Mouse (Mus musculus) T-cell, adult 2 months (primary cell): ENCODE results near the gene Tigar.

ENCODE experiments used
- DNase-seq: peaks from one replicate; pipeline ENCODE4 v3.0.0; 2022; ENCODE audit warnings: low spot score

Gene Tigar

DNA sequence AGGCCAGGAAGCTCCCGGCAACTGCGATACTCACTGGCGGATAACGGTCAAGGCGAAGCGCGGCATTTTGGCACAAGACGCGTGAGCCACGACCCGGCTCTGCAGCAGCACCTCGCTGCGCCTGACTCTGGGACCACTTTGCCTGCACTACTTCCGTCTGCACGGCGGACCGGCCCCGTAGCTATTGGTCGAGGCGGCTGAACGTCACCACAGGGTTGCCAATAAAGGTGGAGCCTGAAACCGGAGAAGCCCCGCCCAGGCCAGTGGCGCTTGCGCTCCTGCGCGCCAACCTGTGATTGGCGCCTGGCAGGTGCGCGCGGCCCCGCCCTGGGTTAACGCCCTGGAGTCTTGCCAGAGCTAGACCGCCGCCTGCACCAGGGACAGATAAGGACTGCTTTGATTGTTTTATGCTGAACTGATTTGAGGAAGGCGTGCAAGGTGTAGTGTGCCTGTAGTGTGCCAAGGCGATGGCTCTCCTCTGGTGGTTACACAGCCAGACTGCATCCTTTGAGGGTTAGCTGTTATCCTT lies at the start of gene Tigar:
Gene Tigar (minus strand): TSS at position 156 of the 529 bp plus-strand sequence.
- peak; percentile 98 for DNase-seq

DNA sequence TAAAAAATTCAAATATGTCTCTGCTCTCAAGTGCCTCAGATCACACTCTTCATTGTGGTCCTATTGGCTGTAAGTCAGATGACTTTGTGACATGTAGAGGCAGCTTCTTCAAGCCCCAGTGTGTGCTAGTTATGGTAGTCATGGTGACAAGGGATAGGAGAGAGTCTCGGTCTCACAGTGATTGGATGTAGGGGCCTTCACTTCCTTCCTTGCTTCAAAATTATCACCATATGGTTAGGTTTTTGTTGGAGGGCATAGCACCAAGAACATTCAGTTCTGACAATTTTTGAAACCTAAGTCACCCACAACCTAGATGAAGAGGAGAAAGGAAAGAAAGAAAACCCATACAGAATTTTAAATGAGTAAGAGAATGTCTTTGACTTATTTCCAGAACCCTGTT lies 48.0 kb upstream of the Tigar start:
- no peak for DNase-seq

DNA sequence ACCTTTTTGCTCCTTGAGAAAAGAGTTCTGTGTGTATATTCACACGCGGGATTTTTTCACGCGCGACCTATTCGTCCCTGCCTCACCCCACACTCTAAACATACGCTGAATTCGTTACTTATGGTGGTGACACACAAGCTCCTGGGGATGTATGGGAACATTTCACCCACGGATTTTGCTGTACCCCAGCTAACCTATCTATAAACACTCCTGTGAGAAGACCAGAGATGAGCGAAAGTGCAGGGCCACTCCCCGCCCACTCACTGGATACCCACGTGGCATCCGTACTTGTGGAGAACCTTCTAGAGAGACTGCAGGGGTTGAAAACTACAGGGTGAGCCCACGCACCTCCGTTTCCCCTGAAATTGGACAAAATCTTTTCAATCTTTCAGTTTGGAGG lies 46.1 kb upstream of the Tigar start:
- DNase-seq = peak; percentile 75

DNA sequence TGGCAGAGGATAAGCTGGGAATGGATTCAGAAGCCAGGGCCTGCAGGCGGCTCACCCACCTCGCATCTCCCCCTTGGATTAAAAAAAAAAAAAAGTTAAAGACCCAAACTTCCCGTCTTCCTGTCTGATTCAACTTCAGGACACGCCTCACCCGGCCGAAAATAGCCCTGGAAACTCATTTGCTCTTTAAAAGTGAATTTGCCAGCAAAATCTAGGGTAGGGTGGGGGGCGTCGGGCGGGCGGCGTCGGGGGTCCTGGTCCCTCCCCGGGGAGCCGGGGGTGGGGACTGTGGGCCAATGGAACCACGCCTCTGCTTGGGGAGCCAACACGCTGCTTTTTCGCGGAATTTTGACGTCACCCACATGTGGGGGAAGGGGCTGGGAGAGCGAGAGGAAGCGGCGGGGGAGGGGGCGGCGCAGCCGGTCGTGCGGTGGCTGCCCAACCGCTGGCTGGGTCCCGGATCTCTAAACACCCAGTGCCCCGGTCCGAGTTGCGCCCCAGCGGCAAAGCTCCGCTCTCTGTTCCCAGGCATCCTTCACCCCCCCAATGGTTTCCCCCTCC lies 45.4 kb upstream of the Tigar start:
- peak; percentile 75 for DNase-seq

DNA sequence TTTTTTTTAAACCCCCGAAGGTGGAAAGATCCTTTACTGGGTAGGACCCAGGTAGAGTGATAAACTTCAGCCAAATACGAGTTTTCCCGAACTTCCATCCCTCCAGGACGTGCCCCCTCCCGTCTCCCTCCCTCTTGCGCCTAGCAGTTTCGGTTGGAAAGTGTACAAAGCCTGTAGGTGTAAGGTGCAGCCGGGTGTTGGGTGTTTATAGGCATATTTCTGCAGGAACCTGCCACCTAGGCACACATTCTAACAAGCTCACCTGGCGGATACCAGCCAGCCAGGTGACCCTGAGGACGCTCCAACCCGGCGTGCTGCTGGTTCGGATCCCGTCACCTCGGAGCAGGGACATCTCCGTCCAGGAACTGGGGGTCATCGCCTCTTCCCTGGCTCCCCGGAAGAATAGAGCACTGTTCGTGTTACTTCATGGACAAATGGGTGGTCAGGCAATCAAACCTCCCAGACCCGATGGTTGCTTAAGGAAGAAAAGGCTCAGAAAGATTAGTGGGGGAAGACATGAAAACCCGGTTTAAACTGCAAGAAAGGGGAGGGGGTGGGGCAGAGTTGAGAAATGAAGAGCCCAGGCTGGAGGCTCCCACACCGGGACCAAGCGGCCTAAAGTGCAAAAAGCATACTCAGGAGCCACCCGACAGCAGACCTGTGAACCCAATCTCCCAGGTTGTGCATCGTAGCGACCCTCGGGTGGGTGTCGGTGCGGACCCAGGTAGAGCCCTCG lies 44.8 kb upstream of the Tigar start:
- peak; percentile 18 for DNase-seq

DNA sequence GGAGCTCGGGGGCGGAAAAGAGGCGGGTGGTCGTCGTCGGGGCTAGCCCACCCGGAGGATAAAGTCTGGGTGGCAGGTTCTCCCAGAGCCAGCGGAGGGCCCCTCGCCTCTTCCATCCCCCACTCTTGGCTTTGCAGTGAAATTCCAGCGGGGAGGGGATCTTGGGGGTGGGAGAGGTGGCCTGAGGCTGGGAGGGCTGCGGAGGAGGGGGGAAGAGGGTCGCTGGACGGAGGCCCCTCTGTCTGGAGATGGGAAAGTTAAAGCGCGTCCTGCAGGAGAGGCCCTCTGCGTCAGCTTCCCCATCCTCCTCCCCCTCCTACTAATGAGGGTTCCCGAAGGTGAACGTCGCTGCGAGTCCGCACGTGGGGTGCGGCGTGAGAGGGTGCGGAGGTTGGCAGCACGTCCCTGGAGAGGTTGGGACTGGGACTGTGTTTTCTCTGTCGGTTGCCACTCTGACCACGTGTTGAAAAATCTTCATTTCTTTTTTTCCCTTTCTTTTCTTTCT lies 44.0 kb upstream of the Tigar start:
- peak; percentile 45 for DNase-seq

DNA sequence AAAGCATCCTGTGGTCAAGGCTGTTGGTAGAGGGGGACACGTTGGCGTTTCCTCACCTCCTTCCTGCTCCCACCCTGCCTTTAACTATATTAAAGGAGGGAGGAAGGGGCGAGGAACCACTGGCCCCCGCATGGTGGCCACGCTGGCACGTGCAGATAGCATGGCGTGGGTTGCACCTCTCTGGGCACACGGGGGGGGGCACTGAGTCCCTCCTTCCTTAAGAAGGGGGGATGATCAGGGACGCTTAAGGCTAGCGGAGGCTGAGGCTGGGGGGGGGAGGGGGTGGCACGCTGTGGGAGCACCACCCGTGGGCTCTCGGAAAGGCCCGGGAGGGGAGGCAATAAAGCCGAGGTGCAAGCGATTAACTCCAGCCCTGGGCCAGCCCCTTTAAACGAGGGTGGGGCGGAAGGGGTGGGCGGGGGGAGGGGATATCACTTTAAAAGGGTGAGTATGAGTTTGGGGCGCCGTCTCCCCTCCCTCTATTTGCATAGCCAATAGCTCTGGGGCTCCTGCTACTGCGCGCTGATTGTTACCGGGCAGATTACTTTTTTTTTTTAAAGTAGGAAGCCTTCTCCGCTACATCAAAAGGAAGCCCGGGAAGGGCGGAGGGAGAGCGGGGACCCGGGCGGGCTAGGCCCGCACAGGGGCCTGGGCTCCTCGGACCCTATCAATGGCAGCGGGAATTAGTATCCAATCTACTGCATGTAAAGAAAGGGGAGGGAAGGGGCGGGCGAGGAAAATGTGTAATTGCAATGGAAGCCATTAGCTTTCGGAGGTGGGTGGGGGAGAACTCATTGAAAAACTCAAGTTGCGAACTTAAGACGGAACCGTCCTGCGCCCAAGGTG lies 43.0 kb upstream of the Tigar start, which contains the start of gene Ccnd2:
Gene Ccnd2 (minus strand): TSS at position 88 of the 846 bp plus-strand sequence.
- DNase-seq = peak; percentile 81

DNA sequence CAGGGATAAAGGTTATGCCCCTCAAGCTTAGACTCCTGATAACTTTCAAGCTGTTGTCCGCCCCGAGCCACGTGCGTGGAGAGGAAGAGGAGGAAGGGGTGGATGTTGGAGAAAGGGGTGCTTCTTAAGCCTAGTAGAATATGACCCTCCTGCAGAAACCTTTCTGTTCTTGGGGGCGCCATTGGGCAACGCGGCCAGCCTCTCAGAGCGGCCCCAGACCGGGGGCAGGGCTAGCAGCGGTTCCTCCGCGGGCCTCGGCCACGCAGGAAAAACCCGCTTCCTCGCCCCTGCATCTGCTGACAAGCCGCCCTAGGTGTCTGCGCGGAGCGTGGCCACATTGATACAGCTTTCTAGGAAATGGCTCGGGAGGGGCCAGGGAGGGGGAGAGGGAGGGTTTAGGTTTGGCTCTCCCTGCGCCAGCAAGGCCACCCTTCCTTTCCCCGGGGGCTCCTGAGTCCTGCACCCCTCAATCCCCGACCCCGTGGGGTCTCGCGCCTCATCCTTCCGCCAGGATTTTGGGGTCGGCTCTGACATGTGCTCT lies 42.3 kb upstream of the Tigar start:
- peak; percentile 75 for DNase-seq

DNA sequence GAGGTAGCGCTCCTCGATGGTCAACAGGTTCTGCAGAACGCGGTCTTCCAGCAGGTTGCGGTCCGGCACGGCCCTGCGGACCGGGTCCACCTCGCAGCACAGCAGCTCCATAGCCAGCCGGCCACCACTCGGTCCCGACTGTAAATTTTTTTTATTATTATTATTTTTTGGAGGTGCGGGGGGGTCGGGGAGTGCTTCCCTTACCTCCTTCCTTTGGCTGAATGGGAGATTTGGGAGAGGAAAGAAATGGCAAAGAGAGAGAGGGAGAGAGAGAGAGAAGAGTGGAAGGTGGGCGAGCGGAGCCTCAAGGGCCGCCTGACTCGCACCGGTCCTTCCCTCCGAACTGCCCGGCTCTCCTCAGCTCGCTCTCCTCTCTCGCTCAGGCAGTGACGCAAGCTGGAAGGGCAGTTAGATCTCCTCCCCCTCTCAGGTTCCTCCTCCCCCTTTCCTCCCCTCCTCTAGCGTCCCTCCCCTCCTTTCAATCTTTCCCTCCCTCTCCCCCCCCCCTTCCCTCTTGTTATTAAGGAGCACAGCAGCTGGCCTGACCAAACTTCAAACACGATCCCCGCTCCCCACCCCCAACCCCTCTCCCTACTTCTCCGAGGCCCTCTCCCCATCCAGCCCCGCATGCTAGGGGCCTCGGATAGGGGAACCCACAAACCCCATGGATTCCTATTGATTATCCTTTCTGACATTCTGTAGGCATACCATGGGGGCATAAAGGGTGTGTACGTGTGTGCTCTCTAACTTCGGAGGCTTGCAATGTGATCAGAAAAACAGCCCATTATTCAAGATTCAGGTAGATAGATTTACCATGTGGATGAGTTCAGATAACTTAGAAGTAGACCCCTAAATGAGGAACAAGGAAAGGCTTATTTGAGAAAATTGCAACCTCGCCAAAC lies 41.6 kb upstream of the Tigar start:
- DNase-seq = peak; percentile 67

DNA sequence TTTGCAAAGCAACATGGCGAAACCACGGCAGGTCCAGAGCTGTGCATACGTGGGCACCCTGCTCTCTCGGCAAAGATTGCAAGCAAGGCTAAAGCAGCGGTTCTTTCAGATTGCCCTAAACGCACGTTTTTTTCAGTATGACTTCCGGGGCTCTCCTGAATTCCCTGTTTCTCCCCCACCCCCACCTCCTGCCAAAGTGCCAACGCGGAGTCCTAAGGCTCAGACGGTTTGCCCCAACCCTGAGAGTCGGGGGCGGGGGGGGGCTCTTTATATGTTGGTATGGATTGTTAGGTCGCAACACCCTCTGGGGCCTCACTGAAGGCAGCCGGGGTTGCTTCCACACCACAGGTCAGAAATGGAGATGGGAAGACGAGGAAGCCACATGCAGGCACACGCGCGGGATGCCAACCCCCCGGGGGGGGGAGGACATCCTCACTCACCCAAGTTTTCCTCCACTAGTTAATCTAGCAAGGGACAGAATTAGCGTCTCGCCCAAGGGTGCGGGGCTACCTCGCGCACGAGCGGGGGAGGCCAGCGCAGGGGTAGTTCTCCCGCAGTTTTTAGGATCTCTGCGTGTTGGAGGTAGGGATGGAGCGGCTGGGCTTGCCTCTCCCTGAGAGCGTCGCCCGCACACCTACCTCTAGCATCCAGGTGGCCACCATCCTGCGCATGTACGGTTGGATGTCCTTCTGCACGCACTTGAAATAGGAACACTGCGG lies 40.7 kb upstream of the Tigar start:
- DNase-seq = no peak

DNA sequence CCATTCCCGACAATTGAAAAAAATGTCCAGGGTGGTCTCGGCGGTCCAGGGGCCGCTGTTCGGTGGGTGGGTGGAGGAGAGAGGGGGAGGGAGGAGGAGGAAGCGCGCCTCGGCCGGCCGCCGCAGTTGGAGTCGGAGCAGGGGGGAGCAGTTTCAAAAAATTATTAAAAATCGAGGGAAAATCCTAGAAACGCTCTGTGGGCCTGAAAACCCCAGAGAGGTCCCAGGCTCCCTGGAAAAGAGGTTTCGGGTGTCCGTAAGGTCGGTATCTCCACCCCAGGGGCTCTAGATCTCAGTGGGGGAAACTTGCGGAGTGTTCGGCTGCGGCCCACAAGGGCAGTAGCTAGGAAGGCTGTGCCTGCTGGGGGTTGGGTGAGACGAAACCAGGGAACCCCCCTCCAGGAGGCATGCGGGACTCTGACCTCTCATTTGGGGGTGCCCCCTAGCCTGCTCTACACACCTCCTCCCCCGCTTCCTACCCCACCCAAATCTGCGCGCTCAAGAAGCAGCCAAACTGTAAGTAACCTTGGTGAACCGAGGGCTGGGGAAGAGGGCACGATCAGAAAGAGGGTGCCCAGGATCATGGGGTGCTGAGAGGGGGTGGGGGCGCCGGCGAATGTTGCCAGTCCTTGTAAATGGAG lies 40.1 kb upstream of the Tigar start:
- DNase-seq = peak; percentile 47

DNA sequence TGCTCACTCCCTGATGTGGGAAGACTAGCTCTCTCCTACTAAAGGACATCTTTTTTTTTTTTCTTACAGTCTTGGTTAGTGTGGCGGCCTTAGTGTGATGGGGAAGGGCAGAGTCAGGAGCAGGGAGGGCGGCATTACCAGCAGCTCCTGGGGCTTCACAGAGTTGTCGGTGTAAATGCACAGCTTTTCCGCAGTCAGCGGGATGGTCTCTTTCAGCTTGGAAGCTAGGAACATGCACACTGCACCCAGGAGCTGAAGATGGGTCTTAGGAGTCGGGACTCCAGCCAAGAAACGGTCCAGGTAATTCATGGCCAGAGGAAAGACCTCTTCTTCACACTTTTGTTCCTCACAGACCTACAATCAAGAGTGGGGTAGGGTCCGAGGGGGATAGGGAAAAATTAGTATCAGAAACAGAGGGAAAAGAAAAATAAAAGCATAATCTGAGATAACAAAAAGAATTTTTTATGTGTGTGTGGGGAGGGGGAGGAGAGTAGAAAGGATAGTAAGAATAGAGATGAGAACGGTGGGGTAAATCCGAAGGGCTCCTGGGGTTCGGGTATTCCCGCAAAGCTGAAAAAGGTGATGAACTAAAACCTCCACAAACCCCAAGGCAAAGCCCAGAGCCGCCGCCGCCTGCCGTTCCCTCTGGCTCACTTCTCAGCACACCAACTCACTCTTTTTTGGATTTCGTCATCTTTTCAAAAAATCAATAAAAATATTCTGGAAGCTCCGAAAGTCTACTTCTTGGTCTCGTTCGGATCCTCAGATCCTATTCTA lies 39.4 kb upstream of the Tigar start:
- no peak for DNase-seq

DNA sequence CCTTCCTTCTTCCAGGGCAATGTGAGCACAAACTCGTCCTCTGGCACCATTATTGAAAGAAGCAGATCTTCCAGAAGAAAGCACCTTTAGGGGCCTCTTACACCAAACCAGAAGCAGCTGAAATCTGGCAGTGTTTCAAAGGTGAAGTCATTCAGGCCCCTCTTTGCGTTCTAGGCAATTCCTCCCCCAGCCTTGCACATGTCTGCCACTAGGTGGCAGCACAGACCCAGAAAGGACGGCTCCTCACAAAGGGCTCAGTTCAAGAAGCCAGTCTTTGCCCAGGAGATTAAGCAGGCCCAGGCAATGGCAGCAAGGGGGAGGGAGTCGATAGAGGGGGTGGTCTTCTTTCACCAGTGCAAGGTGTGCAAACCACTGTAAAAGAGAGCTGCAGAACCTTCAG lies 38.3 kb upstream of the Tigar start:
- peak; percentile 88 for DNase-seq

DNA sequence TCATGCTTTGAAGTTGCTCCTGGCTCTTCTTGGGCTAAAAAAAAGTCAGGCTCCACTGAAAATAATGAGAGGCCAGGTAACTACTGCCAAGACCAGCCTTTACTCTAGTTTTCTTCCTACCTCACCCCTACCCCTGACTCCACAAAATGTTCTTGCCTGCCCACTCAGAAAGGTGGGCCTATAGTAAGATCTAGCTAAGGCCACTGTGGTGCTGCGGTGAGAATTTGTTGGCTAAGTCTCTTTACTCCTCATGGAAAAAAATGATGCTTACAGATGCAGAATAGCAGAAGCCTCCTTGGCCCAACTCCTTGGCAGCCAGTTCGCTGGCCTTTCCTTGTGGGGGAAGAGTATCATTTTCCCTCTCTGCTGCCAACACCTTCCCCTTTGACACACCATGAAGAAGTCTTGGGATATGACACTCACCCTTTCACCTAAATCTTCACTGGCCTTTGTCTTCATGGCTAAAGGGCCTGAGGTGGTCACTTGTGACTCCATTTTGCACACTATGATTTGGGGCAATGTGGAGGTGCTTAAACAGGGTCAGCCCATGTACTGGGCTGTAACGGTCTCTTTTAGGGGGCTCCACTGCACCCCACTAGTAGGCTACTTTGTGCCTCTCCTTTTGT lies 37.1 kb upstream of the Tigar start:
- no peak for DNase-seq

DNA sequence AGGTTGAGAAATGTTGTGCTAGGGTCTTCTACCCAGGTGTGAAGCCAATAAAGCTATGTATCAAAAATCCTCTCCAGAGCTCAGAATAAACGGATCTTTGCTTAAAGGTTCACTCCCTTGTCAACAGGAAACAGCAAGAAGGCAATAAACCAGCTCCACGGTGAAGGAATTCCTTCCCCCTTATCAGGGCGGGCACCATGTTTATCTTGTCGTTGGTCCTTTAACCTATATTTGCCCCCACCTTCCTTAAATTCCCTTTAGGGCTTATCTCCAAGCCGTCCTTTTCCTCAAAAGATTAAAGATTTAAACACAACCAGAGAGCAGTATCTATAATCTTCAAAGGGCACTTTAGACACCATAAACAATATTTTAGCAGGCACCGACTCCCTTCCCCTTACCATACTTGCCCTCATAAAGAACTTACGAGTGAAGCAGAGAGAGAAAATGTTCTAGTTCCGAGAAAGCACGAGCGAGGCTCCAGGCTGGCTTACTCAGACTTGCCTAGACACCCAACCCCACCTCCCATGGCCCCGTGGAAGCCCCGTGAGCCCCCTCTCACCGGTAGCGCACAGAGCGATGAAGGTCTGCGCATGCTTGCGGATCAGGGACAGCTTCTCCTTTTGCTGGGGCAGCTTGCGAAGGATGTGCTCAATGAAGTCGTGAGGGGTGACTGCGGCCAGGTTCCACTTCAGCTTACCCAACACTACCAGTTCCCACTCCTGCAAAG lies 36.3 kb upstream of the Tigar start:
- no peak for DNase-seq

DNA sequence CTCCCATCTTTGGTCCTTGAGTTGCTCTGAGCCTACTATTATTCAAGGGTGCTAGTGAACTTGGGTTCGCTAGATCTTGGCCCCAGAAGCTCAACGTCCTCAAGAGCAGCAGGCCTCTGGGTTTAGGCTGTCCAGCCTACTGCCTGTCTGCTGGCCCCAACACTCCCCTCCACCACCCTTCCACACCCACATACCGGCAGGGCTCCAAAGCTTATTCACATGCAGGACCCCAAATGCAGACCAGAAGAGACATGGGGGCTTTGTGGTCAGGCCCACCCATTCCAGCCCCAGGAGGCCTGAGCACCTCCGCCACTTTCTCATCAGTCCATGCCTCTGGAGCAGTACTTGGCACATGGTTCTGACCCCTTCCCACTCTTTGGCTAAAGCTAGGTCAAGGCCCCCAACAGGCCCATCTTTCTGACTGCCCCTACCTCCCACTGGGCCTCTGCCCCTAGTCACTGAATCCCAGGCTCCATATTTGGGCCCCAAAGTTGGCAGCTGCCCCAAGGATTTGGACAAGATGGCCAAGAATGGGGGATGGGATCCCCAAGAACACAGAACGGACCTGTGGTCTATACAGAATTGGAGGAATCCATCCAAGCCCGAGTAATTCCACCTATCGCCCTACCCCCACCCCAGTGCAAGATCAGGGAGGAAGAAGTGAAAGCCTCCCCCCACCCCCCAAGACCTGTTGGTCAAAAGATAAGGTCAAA lies 34.4 kb upstream of the Tigar start:
- DNase-seq = no peak

DNA sequence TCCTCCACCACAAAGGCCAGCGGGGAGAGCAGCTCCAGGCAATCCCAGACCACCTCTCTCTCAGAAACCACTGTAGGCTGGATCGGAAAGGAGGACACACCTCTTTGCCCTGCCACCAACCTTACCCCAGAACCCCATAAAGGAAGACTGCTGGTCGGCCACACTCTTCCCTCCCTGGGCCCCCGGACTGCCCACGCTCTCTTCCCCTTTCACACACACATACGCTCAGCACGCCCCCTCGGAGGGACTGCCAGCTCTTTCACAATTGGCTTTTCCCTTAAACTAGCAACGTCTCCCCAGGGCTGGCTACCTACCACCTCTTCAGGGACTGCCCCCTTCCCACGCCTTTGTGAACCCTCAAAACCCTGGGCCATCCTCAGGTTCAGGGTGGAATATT lies 33.8 kb upstream of the Tigar start:
- DNase-seq = no peak
